Mouse (Mus musculus) forebrain, embryonic 11.5 days (tissue): Measurements from ENCODE around the gene Tmem106a. TPM values are rescaled to one million over a fixed set of nuclear protein-coding genes. Genes with fewer than 3 reads are reported as not detected.

Source experiments
- ATAC-seq: fragments of 200-750 bp; cut with Nextera tagmentation; replicated peaks from 2 replicates; pipeline ENCODE4 v1.8.0; 2017; ENCODE audit warnings: moderate TSS enrichment; ENCODE audit not compliant: low FRiP score
- DNase-seq: peaks from one replicate; pipeline ENCODE4 v3.0.0-alpha.2; 2017; ENCODE audit warnings: low spot score
- H3K27ac ChIP-seq: fragments of 300-500 bp; sonication (generic); 2 replicates; pipeline ENCODE4 v1.5.1; 2014; ENCODE audit warnings: low read depth, low read length
- H3K27me3 ChIP-seq: fragments of 300-500 bp; sonication (generic); 2 replicates; pipeline ENCODE4 v1.6.1; 2014; ENCODE audit warnings: mild to moderate bottlenecking, low read length, mixed read lengths; ENCODE audit not compliant: control insufficient read depth, insufficient read depth
- H3K36me3 ChIP-seq: fragments of 300-500 bp; sonication (generic); 2 replicates; pipeline ENCODE4 v1.6.1; 2014; ENCODE audit warnings: mild to moderate bottlenecking, low read length, moderate library complexity, mixed read lengths; ENCODE audit not compliant: control insufficient read depth, insufficient read depth
- H3K4me1 ChIP-seq: fragments of 300-500 bp; sonication (generic); replicated peaks from 2 replicates; pipeline ENCODE4 v1.6.1; 2014; ENCODE audit warnings: low read length, mixed read lengths; ENCODE audit not compliant: control insufficient read depth, insufficient read depth
- H3K4me2 ChIP-seq: fragments of 300-500 bp; sonication (generic); 2 replicates; pipeline ENCODE4 v1.6.1; 2014; ENCODE audit warnings: low read depth, mild to moderate bottlenecking, low read length, moderate library complexity, mixed read lengths; ENCODE audit not compliant: severe bottlenecking
- H3K4me3 ChIP-seq: fragments of 300-500 bp; sonication (generic); 2 replicates; pipeline ENCODE4 v1.5.1; 2014; ENCODE audit warnings: low read depth, low read length
- H3K9ac ChIP-seq: fragments of 300-500 bp; sonication (generic); 2 replicates; pipeline ENCODE4 v1.6.1; 2014; ENCODE audit warnings: low read length
- H3K9me3 ChIP-seq: fragments of 300-500 bp; sonication (generic); 2 replicates; pipeline ENCODE4 v1.6.1; 2016; ENCODE audit warnings: low read length, mixed read lengths; ENCODE audit not compliant: control insufficient read depth
- WGBS: fragments of 180-500 bp; shearing (Covaris S2); extraction: QIAGEN DNeasy Blood & Tissue Kit; methylation state at CpG from one replicate; pipeline ENCODE4 v1.1.7; 2014; 5-methylcytosine and 5-hydroxymethylcytosine counted together
- polyA plus RNA-seq: library from polyadenylated mRNA; unstranded; fragments of >200 nt; fragmentation: Nextera tagmentation; extraction: Ambion mirVana; gene quantifications from 2 replicates; pipeline ENCODE4 v1.2.1, GENCODE M21; 2014

The Tmem106a gene
- polyA plus RNA-seq = 3.0 and 3.3 TPM in 2 replicates

- Histone ChIP-seq H3K4me2 (peak within 1 kb of the TSS; percentile 48), H3K27me3 (no peaks in the 10 kb centered on the region), H3K36me3 (no peaks in the 10 kb centered on the region; the same call in 1 of the 2 replicates), H3K4me3 (peak within 1 kb of the TSS; percentile 18), H3K27ac (no peak within 1 kb of the TSS), H3K9ac (peak within 1 kb of the TSS; percentile 39), H3K9me3 (no peaks in the 10 kb centered on the region), H3K4me1 (no peaks in the 10 kb centered on the region)
- no peak for ATAC-seq
- 20% methylated on average over 30 of the region's 31 CpGs for WGBS
- peak; percentile 86 for DNase-seq
These were observed at the start of gene Tmem106a for GRCm38 (mm10) chr11:101582054-101583035. Tmem106a (plus strand) TSS chr11:101582242.

GRCm38 (mm10) chr11:101543533-101543932 lies 38.5 kb upstream of the Tmem106a start:
- no peak for DNase-seq
- WGBS = 90% methylated on average over 9 of the region's 9 CpGs
- Histone ChIP-seq H3K4me3 (no peak overlapping the region), H3K9ac (no peak overlapping the region), H3K4me1 (no peaks in the 10 kb centered on the region), H3K9me3 (no peaks in the 10 kb centered on the region), H3K27ac (no peak overlapping the region), H3K27me3 (no peaks in the 10 kb centered on the region), H3K36me3 (no peaks in the 10 kb centered on the region), H3K4me2 (no peak overlapping the region)
- ATAC-seq = no peak

- Histone ChIP-seq H3K9me3 (no peaks in the 10 kb centered on the region), H3K36me3 (no peaks in the 10 kb centered on the region), H3K27me3 (no peaks in the 10 kb centered on the region), H3K27ac (no peak overlapping the region), H3K9ac (no peak overlapping the region), H3K4me2 (no peak overlapping the region), H3K4me3 (no peak overlapping the region), H3K4me1 (no peaks in the 10 kb centered on the region)
- no peak for DNase-seq
- ATAC-seq = no peak
- 86% methylated on average over 1 of the region's 1 CpGs for WGBS
These were observed 37.9 kb upstream of the Tmem106a start for GRCm38 (mm10) chr11:101544132-101544531.

GRCm38 (mm10) chr11:101548526-101548925 lies 33.5 kb upstream of the Tmem106a start:
- no peaks in the 10 kb centered on the region for H3K9me3 ChIP-seq
- no peaks in the 10 kb centered on the region for H3K36me3 ChIP-seq
- no peaks in the 10 kb centered on the region; the same call in 1 of the 2 replicates for H3K4me1 ChIP-seq
- no peak overlapping the region for H3K4me2 ChIP-seq
- no peak overlapping the region for H3K27ac ChIP-seq
- H3K27me3 ChIP-seq = no peaks in the 10 kb centered on the region
- H3K9ac ChIP-seq = no peak overlapping the region
- no peak overlapping the region for H3K4me3 ChIP-seq
- no peak for ATAC-seq
- no peak for DNase-seq

GRCm38 (mm10) chr11:101551751-101552475 lies 30.1 kb upstream of the Tmem106a start, which contains the start of the genes Brca1 and Nbr1:
Brca1 (minus strand) TSS chr11:101551955.
Nbr1 (plus strand) TSS chr11:101552149.
- Histone ChIP-seq H3K36me3 (no peaks in the 10 kb centered on the region), H3K27ac (peak within 1 kb of the TSS; percentile 90), H3K4me1 (peaks cover 2% of the 10 kb centered on the region; the same call in 1 of the 2 replicates), H3K4me3 (peak within 1 kb of the TSS; percentile 50), H3K9ac (peak within 1 kb of the TSS; percentile 70), H3K4me2 (peak within 1 kb of the TSS; percentile 63), H3K27me3 (no peaks in the 10 kb centered on the region), H3K9me3 (no peaks in the 10 kb centered on the region)
- ATAC-seq (peak; percentile 80), DNase-seq (peak; percentile 98)
- under 1% methylated on average over 43 of the region's 43 CpGs for WGBS

GRCm38 (mm10) chr11:101552476-101553300 lies 29.4 kb upstream of the Tmem106a start:
- ATAC-seq = peak; percentile 97
- H3K27ac ChIP-seq = peak overlapping the region; percentile 90
- peak overlapping the region; percentile 70 for H3K9ac ChIP-seq
- peak overlapping the region; percentile 49 for H3K4me2 ChIP-seq
- under 1% methylated on average over 37 of the region's 37 CpGs for WGBS
- H3K4me3 ChIP-seq = peak overlapping the region; percentile 50
- H3K36me3 ChIP-seq = no peaks in the 10 kb centered on the region
- peaks cover 2% of the 10 kb centered on the region; the same call in 1 of the 2 replicates for H3K4me1 ChIP-seq
- H3K27me3 ChIP-seq = no peaks in the 10 kb centered on the region
- peak; percentile 97 for DNase-seq
- H3K9me3 ChIP-seq = no peaks in the 10 kb centered on the region

- ATAC-seq (no peak), DNase-seq (no peak)
- Histone ChIP-seq H3K4me2 (peak overlapping the region; percentile 45), H3K27ac (peak overlapping the region; percentile 39; the same call in 1 of the 2 replicates), H3K27me3 (no peaks in the 10 kb centered on the region), H3K9ac (peak overlapping the region; percentile 70), H3K36me3 (no peaks in the 10 kb centered on the region), H3K4me3 (peak overlapping the region; percentile 50), H3K9me3 (no peaks in the 10 kb centered on the region), H3K4me1 (peaks cover 2% of the 10 kb centered on the region; the same call in 1 of the 2 replicates)
- WGBS = 31% methylated on average over 8 of the region's 8 CpGs
These were observed 28.6 kb upstream of the Tmem106a start for GRCm38 (mm10) chr11:101553354-101553930.
